Mouse (Mus musculus) erythroblast, adult 5-6 weeks (primary cell): ENCODE results near the gene Cep95. TPM values are rescaled to one million over a fixed set of nuclear protein-coding genes. Genes with fewer than 3 reads are reported as not detected.

Source experiments
- total RNA-seq, 2 experiments: library from RNA; stranded (forward) in 1 of 2; stranded (reverse) in 1 of 2; fragments of 150-400 nt in 1 of 2; fragments of 200-764, 138-1000 nt in 1 of 2; gene quantifications; 2 replicates each; pipeline versions ENCODE4 v1.2.3 to v1.2.4; 2015 to 2017; ENCODE audit warnings: low replicate concordance in 2 of 2

The Cep95 gene
- total RNA-seq, 2 experiments from 2014 or later = 31.8 to 43.0 TPM

Other genes with a start within 250 kb of the Cep95 start
- 8.6 and 10.0 TPM in 2 replicates for gene Tex2, start 175.8 kb upstream of the Cep95 start, total RNA-seq (2015; ENCODE audit: low replicate concordance)
- 17.5 and 18.0 TPM in 2 replicates for gene Tex2, start 175.8 kb upstream of the Cep95 start, total RNA-seq (2017; ENCODE audit: low replicate concordance)
- gene Pecam1, start 38.6 kb upstream of the Cep95 start, total RNA-seq (2015; ENCODE audit: low replicate concordance) = 5.0 and 11.0 TPM in 2 replicates
- gene Pecam1, start 38.6 kb upstream of the Cep95 start, total RNA-seq (2017; ENCODE audit: low replicate concordance) = 4.0 and 5.0 TPM in 2 replicates
- gene Milr1, start 38.0 kb upstream of the Cep95 start, total RNA-seq (2015; ENCODE audit: low replicate concordance) = 11.0 and 24.5 TPM in 2 replicates
- 12.7 and 20.4 TPM in 2 replicates for gene Milr1, start 38.0 kb upstream of the Cep95 start, total RNA-seq (2017; ENCODE audit: low replicate concordance)
- gene Polg2, start 9.7 kb upstream of the Cep95 start, total RNA-seq (2015; ENCODE audit: low replicate concordance) = 8.2 and 9.6 TPM in 2 replicates
- gene Polg2, start 9.7 kb upstream of the Cep95 start, total RNA-seq (2017; ENCODE audit: low replicate concordance) = 9.9 and 22.7 TPM in 2 replicates
- 469 and 476 TPM in 2 replicates for gene Ddx5, start 67 bp upstream of the Cep95 start, total RNA-seq (2015; ENCODE audit: low replicate concordance)
- gene Ddx5, start 67 bp upstream of the Cep95 start, total RNA-seq (2017; ENCODE audit: low replicate concordance) = 906 and 1,106 TPM in 2 replicates
- gene Smurf2, start 131.5 kb downstream of the Cep95 start, total RNA-seq (2015; ENCODE audit: low replicate concordance) = 4.4 and 6.9 TPM in 2 replicates
- gene Smurf2, start 131.5 kb downstream of the Cep95 start, total RNA-seq (2017; ENCODE audit: low replicate concordance) = 7.7 and 8.5 TPM in 2 replicates
- 125 and 127 TPM in 2 replicates for gene Kpna2, start 210.3 kb downstream of the Cep95 start, total RNA-seq (2015; ENCODE audit: low replicate concordance)
- 63.3 and 88.5 TPM in 2 replicates for gene Kpna2, start 210.3 kb downstream of the Cep95 start, total RNA-seq (2017; ENCODE audit: low replicate concordance)
- gene 1810010H24Rik, start 236.4 kb downstream of the Cep95 start, total RNA-seq (2015; ENCODE audit: low replicate concordance) = 1.3 TPM in 1 of 2 replicates, not detected in the other
- not detected in 2 replicates for gene 1810010H24Rik, start 236.4 kb downstream of the Cep95 start, total RNA-seq (2017; ENCODE audit: low replicate concordance)